Mouse (Mus musculus): ENCODE data around the gene Lpgat1. TPM values are rescaled to one million over a fixed set of nuclear protein-coding genes. Genes with fewer than 3 reads are reported as not detected.
A peak's percentile ranks its signal among the peaks of the same experiment; 100 is the strongest.

Lpgat1 gene
- total RNA-seq, 2 experiments from 2014 or later = 117 to 128 TPM

- DNase-seq = no peak
Measured at GRCm38 (mm10) chr1:191736425-191736824, 18.8 kb downstream of the Lpgat1 start.

GRCm38 (mm10) chr1:191737871-191738270 lies 20.2 kb downstream of the Lpgat1 start:
- DNase-seq = no peak

GRCm38 (mm10) chr1:191738726-191739125 lies 21.1 kb downstream of the Lpgat1 start:
- DNase-seq = no peak

- no peak for DNase-seq
Measured at GRCm38 (mm10) chr1:191740587-191741361, 23.1 kb downstream of the Lpgat1 start.

- DNase-seq = no peak
Measured at GRCm38 (mm10) chr1:191741635-191742034, 24.0 kb downstream of the Lpgat1 start.

- DNase-seq = no peak
Measured at GRCm38 (mm10) chr1:191748431-191748830, 30.8 kb downstream of the Lpgat1 start.

GRCm38 (mm10) chr1:191756520-191757199 lies 39.0 kb downstream of the Lpgat1 start:
- no peak for DNase-seq

- no peak for DNase-seq
Measured at GRCm38 (mm10) chr1:191774106-191774505, 56.5 kb downstream of the Lpgat1 start.

- no peak for DNase-seq
Measured at GRCm38 (mm10) chr1:191775116-191775515, 57.5 kb downstream of the Lpgat1 start.

GRCm38 (mm10) chr1:191777521-191777920 lies 59.9 kb downstream of the Lpgat1 start:
- no peak for DNase-seq

GRCm38 (mm10) chr1:191780470-191780869 lies 62.8 kb downstream of the Lpgat1 start:
- DNase-seq = no peak

GRCm38 (mm10) chr1:191785108-191785507 lies 67.5 kb downstream of the Lpgat1 start:
- DNase-seq = no peak

- no peak for DNase-seq
Measured at GRCm38 (mm10) chr1:191786255-191786654, 68.6 kb downstream of the Lpgat1 start.

GRCm38 (mm10) chr1:191787379-191787778 lies 69.7 kb downstream of the Lpgat1 start:
- DNase-seq = no peak

GRCm38 (mm10) chr1:191792991-191793390 lies 75.4 kb downstream of the Lpgat1 start:
- no peak for DNase-seq

- no peak for DNase-seq
Measured at GRCm38 (mm10) chr1:191793888-191794532, 76.4 kb downstream of the Lpgat1 start.

GRCm38 (mm10) chr1:191796238-191796896 lies 78.7 kb downstream of the Lpgat1 start:
- DNase-seq = no peak

- no peak for DNase-seq
Measured at GRCm38 (mm10) chr1:191802093-191802819, 84.6 kb downstream of the Lpgat1 start.

GRCm38 (mm10) chr1:191802820-191803655 lies 85.4 kb downstream of the Lpgat1 start:
- DNase-seq = peak in 1 of 2 experiments; percentile 36

- no peak for DNase-seq
Measured at GRCm38 (mm10) chr1:191804747-191805146, 87.1 kb downstream of the Lpgat1 start.

GRCm38 (mm10) chr1:191805788-191806187 lies 88.2 kb downstream of the Lpgat1 start:
- DNase-seq = no peak

All from layer of hippocampus, postnatal 36 days (tissue).